Mouse (Mus musculus) stomach, embryonic 16.5 days (tissue): ENCODE results near the gene Rin3. TPM values are rescaled to one million over a fixed set of nuclear protein-coding genes. Genes with fewer than 3 reads are reported as not detected.

ENCODE experiments used
- ATAC-seq: fragments of 200-750 bp; cut with Nextera tagmentation; 2 replicates; pipeline ENCODE4 v1.8.0; 2017; ENCODE audit warnings: moderate number of reproducible peaks, moderate TSS enrichment; ENCODE audit not compliant: insufficient read depth, low FRiP score
- H3K27ac ChIP-seq: fragments of 300-500 bp; sonication (generic); 2 replicates; pipeline ENCODE4 v1.5.1; 2014; ENCODE audit warnings: low read length
- H3K27me3 ChIP-seq: fragments of 300-500 bp; sonication (generic); 2 replicates; pipeline ENCODE4 v1.6.1; 2014; ENCODE audit warnings: low read length, control low read depth, mixed read lengths; ENCODE audit not compliant: control insufficient read depth, insufficient read depth
- H3K36me3 ChIP-seq: fragments of 300-500 bp; sonication (generic); 2 replicates; pipeline ENCODE4 v1.6.1; 2014; ENCODE audit warnings: low read length; ENCODE audit not compliant: control insufficient read depth, insufficient read depth
- H3K4me1 ChIP-seq: fragments of 300-500 bp; sonication (generic); 2 replicates; pipeline ENCODE4 v1.6.1; 2014; ENCODE audit warnings: low read length, control low read depth, mixed read lengths; ENCODE audit not compliant: control insufficient read depth, insufficient read depth
- H3K4me2 ChIP-seq: fragments of 300-500 bp; sonication (generic); 2 replicates; pipeline ENCODE4 v1.6.1; 2014; ENCODE audit warnings: low read depth, low read length, mixed read lengths
- H3K4me3 ChIP-seq: fragments of 300-500 bp; sonication (generic); replicated peaks from 2 replicates; pipeline ENCODE4 v1.5.1; 2014; ENCODE audit warnings: mild to moderate bottlenecking, low read length
- H3K9ac ChIP-seq: fragments of 300-500 bp; sonication (generic); 2 replicates; pipeline ENCODE4 v1.6.1; 2014; ENCODE audit warnings: low read length
- H3K9me3 ChIP-seq: fragments of 300-500 bp; sonication (generic); replicated peaks from 2 replicates; pipeline ENCODE4 v1.6.1; 2016; ENCODE audit warnings: low read length, control low read depth; ENCODE audit not compliant: control insufficient read depth
- WGBS: fragments of 180-500 bp; shearing (Covaris S2); extraction: QIAGEN DNeasy Blood & Tissue Kit; methylation state at CpG from one replicate; pipeline ENCODE4 v1.1.7; 2014; 5-methylcytosine and 5-hydroxymethylcytosine counted together
- polyA plus RNA-seq: library from polyadenylated mRNA; unstranded; fragments of >200 nt; fragmentation: Nextera tagmentation; extraction: Ambion mirVana; gene quantifications from 2 replicates; pipeline ENCODE4 v1.2.1, GENCODE M21; 2015

Rin3 gene
- polyA plus RNA-seq, 1 experiment from 2014 or later, result 9.3 TPM

DNA sequence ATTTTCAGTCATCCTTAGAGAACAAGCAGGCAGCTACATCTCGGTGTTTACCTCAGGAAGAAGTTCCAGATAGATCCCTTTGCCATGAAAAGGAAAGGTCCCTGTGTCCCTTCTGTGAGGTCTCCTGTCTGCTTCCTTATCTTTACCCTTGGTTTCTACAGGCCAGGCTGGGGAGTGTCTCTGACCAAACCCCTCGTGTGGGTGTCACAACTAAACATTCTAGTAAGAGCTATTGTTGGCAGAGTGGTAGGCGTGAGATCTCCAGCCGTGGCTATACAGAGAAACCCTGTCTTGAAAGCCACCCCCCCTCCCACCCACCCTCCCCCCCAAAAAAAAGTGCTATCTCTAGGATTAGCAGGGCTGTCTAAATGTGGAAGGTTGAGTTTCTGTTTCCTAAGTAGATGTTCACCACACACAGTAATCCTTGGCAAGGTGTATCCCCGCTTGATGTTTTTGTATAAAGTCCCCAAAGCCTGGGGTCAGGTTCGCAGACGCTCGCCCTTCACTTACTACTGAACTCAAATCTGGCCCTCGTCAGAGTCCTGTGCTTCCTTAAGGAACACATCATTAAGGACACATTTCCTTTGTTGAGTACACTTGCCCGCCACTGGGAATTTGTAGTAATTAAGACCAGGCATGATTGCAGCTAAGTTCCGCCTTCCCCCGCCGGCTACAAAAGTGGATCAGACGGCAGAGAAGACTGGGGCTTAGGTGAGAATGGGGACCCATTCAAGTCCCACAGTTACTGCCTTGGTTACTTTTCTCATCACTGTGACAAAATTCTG is 62.4 kb downstream of the Rin3 start:
- H3K4me1 ChIP-seq, result no peaks in the 10 kb centered on the region
- WGBS, result 67% methylated on average over 14 of the region's 14 CpGs

DNA sequence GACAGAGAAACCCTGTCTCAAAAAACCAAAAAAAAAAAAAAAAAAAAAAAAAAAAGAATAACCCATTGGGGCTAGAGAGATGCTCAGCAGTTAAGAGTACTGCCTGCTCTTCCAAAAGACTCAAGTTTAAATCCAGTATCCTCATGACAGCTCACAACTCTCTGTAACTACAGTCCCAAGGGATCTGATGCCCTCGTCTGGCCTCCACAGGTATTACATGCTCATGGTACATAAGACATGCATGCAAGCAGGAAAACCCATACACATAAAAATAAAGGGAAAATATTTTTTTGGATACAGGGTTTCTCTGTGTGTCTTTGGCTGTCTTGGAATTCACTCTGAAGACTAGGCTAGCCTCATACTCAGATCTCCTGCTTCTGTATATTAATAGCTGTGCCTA is 63.7 kb downstream of the Rin3 start:
- Histone ChIP-seq H3K9ac (no peak overlapping the region), H3K4me2 (no peak overlapping the region), H3K4me1 (no peaks in the 10 kb centered on the region), H3K9me3 (no peaks in the 10 kb centered on the region), H3K36me3 (no peaks in the 10 kb centered on the region), H3K4me3 (no peak overlapping the region), H3K27ac (no peak overlapping the region), H3K27me3 (no peaks in the 10 kb centered on the region)
- WGBS, result 18% methylated on average over 1 of the region's 1 CpGs
- ATAC-seq, result no peak

More for the DNA sequence above, 62.4 kb downstream of the Rin3 start:
- Histone ChIP-seq H3K9ac (no peak overlapping the region), H3K36me3 (no peaks in the 10 kb centered on the region), H3K4me3 (no peak overlapping the region), H3K4me2 (no peak overlapping the region), H3K9me3 (no peaks in the 10 kb centered on the region), H3K27ac (no peak overlapping the region), H3K27me3 (no peaks in the 10 kb centered on the region)
- ATAC-seq, result no peak

DNA sequence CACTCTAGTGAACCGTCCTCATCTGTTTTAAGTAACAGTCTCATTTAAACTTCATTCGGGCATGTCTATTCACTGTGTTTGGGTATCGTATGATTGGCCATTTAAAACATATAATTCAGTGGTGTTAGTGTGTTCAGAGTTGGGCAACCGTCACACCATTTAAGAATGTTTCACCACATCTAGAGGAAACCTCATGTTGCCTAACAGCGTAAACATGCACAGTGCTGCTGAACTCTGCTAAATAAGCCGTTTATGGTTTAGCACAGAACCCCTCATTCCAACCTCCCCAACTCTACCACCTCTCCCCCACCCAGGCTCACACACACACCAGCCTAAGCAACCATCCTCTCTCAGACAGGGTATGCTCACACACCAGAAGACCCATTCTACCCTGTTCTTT is 65.6 kb downstream of the Rin3 start:
- H3K27ac ChIP-seq, result no peak overlapping the region
- H3K36me3 ChIP-seq, result no peaks in the 10 kb centered on the region
- no peaks in the 10 kb centered on the region for H3K4me1 ChIP-seq
- no peak overlapping the region for H3K4me3 ChIP-seq
- no peak overlapping the region for H3K9ac ChIP-seq
- no peak overlapping the region for H3K4me2 ChIP-seq
- WGBS, result 85% methylated on average over 6 of the region's 6 CpGs
- no peaks in the 10 kb centered on the region for H3K27me3 ChIP-seq
- no peaks in the 10 kb centered on the region for H3K9me3 ChIP-seq
- no peak for ATAC-seq

DNA sequence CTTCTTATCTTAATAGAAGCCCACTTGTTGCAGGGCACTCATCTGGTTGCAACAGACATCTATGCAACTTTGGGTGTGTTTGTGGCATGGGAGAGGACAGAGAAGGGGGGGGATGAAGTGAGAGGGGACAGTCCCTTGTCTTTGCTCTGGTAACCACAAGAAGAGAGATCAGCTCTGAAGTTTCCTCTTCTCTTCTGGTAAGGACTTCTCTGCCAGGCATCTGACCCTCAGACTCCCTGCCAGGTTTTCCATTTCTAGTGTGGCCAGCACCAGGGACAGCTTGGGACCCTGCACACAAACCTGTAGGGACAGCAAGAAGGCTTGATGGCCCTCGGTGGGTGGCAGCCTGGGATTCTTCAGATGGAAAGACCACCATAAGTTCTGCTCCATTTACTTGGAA is 68.1 kb downstream of the Rin3 start:
- ATAC-seq, result no peak
- Histone ChIP-seq H3K36me3 (no peaks in the 10 kb centered on the region), H3K4me2 (no peak overlapping the region), H3K4me3 (no peak overlapping the region), H3K9me3 (no peaks in the 10 kb centered on the region), H3K27ac (no peak overlapping the region), H3K27me3 (no peaks in the 10 kb centered on the region), H3K9ac (no peak overlapping the region), H3K4me1 (no peaks in the 10 kb centered on the region)
- WGBS, result 85% methylated on average over 1 of the region's 1 CpGs

DNA sequence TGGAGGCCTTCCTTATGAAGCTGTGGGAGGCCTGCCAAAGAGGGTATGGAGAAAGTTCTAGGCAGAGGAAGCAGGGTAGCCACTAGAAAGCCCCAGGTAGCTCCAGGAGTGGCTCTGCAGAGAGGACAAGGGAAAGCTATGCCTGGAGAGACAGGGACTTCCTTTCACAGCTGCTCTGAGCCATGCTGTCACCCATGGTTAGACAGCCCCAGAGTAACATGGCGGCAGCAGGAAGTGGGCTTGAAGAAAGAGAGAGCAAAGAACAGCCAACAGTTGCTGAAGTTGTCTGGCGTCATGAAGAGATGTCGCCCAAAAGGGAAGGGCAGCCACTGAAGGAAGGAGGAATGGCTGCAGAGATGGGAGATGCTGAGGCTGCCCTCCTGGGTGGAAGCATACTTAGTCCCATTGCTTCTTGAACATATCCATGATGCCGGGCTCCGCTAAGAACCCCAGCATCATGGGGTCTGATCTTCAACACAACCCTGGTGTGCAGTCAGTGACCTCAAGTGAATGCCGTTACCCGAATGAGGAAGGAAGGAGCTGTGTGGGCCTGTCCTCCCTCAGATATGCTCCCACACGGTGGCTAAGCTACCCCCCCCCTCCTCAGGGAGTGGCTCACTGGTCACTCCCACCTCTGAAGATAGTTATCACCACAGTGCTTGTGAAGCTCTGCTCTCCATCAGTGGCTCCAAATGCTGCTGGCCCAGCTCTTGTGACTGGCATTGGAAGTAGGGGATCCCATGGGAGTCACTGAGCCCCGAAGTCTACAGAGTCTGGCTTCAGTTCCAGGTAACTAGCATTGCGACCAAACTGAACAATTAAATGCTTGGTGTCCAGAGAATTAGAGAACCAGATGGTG is 71.5 kb downstream of the Rin3 start:
- ATAC-seq, result no peak
- no peaks in the 10 kb centered on the region for H3K9me3 ChIP-seq
- H3K4me2 ChIP-seq, result no peak overlapping the region
- H3K27ac ChIP-seq, result no peak overlapping the region
- H3K27me3 ChIP-seq, result no peaks in the 10 kb centered on the region
- no peaks in the 10 kb centered on the region for H3K4me1 ChIP-seq
- H3K36me3 ChIP-seq, result no peaks in the 10 kb centered on the region
- no peak overlapping the region for H3K4me3 ChIP-seq
- no peak overlapping the region for H3K9ac ChIP-seq
- 77% methylated on average over 10 of the region's 10 CpGs for WGBS

DNA sequence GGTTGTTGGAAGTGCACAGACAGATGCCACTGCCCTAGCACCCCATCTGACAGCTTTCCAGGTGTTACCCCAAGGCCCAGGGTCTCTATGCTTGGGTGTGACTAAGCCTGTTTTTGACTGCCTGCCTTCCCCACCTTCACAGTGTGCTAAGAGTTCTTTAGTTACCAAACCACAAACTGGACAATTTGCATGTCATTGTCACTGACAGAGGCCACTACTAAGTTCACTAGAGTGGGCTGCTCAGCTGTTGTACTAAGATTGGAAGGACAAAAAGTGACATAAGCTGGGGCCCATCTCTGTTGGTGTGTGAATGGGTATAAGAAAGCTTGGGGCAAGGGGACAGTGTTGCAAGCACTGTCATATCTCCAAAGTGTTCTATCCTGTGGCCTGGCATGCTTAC is 72.9 kb downstream of the Rin3 start:
- Histone ChIP-seq H3K9ac (no peak overlapping the region), H3K9me3 (no peaks in the 10 kb centered on the region), H3K27me3 (no peaks in the 10 kb centered on the region), H3K36me3 (0 out of 2 replicates have a peak, but pooled peaks cover 6% of the 10 kb centered on the region), H3K4me3 (no peak overlapping the region), H3K4me1 (no peaks in the 10 kb centered on the region), H3K4me2 (no peak overlapping the region), H3K27ac (no peak overlapping the region)
- no peak for ATAC-seq

DNA sequence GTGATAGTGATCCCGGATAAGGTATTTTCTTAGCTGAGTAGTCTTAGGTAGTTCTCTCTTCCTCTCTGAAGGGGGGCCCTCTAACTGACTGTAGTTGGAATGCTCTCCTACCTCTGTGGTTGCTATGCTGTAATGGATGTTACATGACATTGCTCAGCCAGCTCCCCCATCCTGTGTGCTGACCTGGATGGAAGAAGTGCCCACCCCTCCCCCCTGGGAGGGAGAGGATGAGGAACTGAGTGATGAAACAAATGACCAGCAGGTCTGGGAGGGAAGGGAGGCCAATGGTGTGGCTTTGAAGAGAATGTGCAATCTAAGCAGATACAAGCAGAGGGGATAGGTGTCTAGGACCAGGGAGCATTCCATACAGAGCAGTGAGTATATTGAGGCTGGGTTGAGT is 73.9 kb downstream of the Rin3 start:
- no peak overlapping the region for H3K9ac ChIP-seq
- 0 out of 2 replicates have a peak, but pooled peaks cover 6% of the 10 kb centered on the region for H3K36me3 ChIP-seq
- no peak for ATAC-seq
- H3K4me3 ChIP-seq, result no peak overlapping the region
- H3K9me3 ChIP-seq, result no peaks in the 10 kb centered on the region
- H3K4me2 ChIP-seq, result no peak overlapping the region
- no peaks in the 10 kb centered on the region for H3K27me3 ChIP-seq
- H3K4me1 ChIP-seq, result no peaks in the 10 kb centered on the region
- no peak overlapping the region for H3K27ac ChIP-seq
- 92% methylated on average over 1 of the region's 1 CpGs for WGBS

DNA sequence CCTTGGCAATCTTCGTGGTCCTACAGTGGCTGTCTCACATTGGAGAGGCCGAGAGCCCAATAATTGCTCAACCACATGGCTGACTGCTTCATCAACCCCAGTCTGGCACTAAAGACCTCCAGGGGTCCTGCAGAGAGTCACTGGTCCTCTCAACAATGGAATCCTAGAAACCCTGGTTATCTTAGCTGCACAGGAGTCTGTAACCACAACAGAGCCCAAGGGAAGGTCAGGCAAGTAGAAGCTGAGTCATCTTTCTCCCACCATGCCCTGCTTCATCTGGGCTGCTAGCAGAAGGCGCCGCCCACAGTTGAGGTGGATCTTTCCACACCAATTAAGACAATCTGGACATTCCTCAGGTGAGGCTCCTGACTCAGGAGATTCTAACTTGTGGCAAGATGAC is 76.5 kb downstream of the Rin3 start:
- no peaks in the 10 kb centered on the region for H3K27me3 ChIP-seq
- no peak for ATAC-seq
- H3K4me2 ChIP-seq, result no peak overlapping the region
- no peaks in the 10 kb centered on the region for H3K4me1 ChIP-seq
- H3K9me3 ChIP-seq, result no peaks in the 10 kb centered on the region
- 95% methylated on average over 4 of the region's 4 CpGs for WGBS
- no peak overlapping the region for H3K27ac ChIP-seq
- 0 out of 2 replicates have a peak, but pooled peaks cover 6% of the 10 kb centered on the region for H3K36me3 ChIP-seq
- no peak overlapping the region for H3K9ac ChIP-seq
- H3K4me3 ChIP-seq, result no peak overlapping the region
